Mouse (Mus musculus): ENCODE results near the gene Rdh16f2.

GRCm38 (mm10) chr10:127903116-127903515 lies 36.8 kb downstream of the Rdh16f2 start:
- TF ChIP-seq POLR2A (IDR thresholded peaks at IDR 0.05; ENCODE audit: extremely low read depth, insufficient read depth, low read length): no peak
- TF ChIP-seq CTCF (IDR thresholded peaks at IDR 0.05; ENCODE audit: extremely low read depth, insufficient read depth, low read length): no peak
